Mouse (Mus musculus) midbrain, embryonic 14.5 days (tissue): ENCODE measurements at regions not wholly inside any gene's neighbourhood (a gene's known extent, or its start where the extent isn't known, plus 50 kb on each side); places are given as distances from the start of the nearest gene placed in this dataset.

ENCODE experiments used
- ATAC-seq: fragments of 200-750 bp; cut with Nextera tagmentation; 2 replicates; pipeline ENCODE4 v1.8.0; 2017; ENCODE audit warnings: moderate number of reproducible peaks, moderate library complexity; ENCODE audit not compliant: low FRiP score, low TSS enrichment
- DNase-seq: peaks from one replicate; pipeline ENCODE4 v3.0.0-alpha.2; 2015
- H3K27ac ChIP-seq: fragments of 300-500 bp; sonication (generic); replicated peaks from 2 replicates; pipeline ENCODE4 v1.5.1; 2014; ENCODE audit warnings: mild to moderate bottlenecking, low read depth, low read length, moderate library complexity
- H3K27me3 ChIP-seq: fragments of 300-500 bp; sonication (generic); 2 replicates; pipeline ENCODE4 v1.6.1; 2014; ENCODE audit warnings: low read length, control low read depth, mixed read lengths; ENCODE audit not compliant: control insufficient read depth, insufficient read depth
- H3K36me3 ChIP-seq: fragments of 300-500 bp; sonication (generic); 2 replicates; pipeline ENCODE4 v1.6.1; 2014; ENCODE audit warnings: low read length, control low read depth; ENCODE audit not compliant: control insufficient read depth, insufficient read depth
- H3K4me1 ChIP-seq: fragments of 300-500 bp; sonication (generic); 2 replicates; pipeline ENCODE4 v1.6.1; 2014; ENCODE audit warnings: mild to moderate bottlenecking, antibody characterized with exemption, low read length, control low read depth; ENCODE audit not compliant: control insufficient read depth, insufficient read depth
- H3K4me2 ChIP-seq: fragments of 300-500 bp; sonication (generic); 2 replicates; pipeline ENCODE4 v1.6.1; 2014; ENCODE audit warnings: mild to moderate bottlenecking, low read length, moderate library complexity
- H3K4me3 ChIP-seq: fragments of 300-500 bp; sonication (generic); replicated peaks from 2 replicates; pipeline ENCODE4 v1.5.1; 2014; ENCODE audit warnings: low read depth, low read length
- H3K9ac ChIP-seq: fragments of 300-500 bp; sonication (generic); replicated peaks from 2 replicates; pipeline ENCODE4 v1.6.1; 2014; ENCODE audit warnings: mild to moderate bottlenecking, low read length, moderate library complexity
- H3K9me3 ChIP-seq: fragments of 300-500 bp; sonication (generic); 2 replicates; pipeline ENCODE4 v1.6.1; 2016; ENCODE audit warnings: low read length, control low read depth, mixed read lengths; ENCODE audit not compliant: control insufficient read depth
- WGBS: fragments of 180-500 bp; shearing (Covaris S2); extraction: QIAGEN DNeasy Blood & Tissue Kit; methylation state at CpG from one replicate; pipeline ENCODE4 v1.1.7; 2014; 5-methylcytosine and 5-hydroxymethylcytosine counted together

- no peak for ATAC-seq
- WGBS = 76% methylated on average over 1 of the region's 1 CpGs
- H3K4me3 ChIP-seq = no peak overlapping the region
Observed at GRCm38 (mm10) chr3:56793054-56793453, 508.7 kb downstream of the Tm4sf1 start.

GRCm38 (mm10) chr3:56789155-56789554 lies 512.6 kb downstream of the Tm4sf1 start:
- Histone ChIP-seq H3K4me2 (no peak overlapping the region), H3K27me3 (no peaks in the 10 kb centered on the region), H3K9me3 (no peaks in the 10 kb centered on the region), H3K4me1 (no peaks in the 10 kb centered on the region), H3K9ac (no peak overlapping the region), H3K36me3 (no peaks in the 10 kb centered on the region), H3K27ac (no peak overlapping the region), H3K4me3 (no peak overlapping the region)
- no peak for ATAC-seq
- peak; percentile 38 for DNase-seq
- 52% methylated on average over 3 of the region's 3 CpGs for WGBS

More at GRCm38 (mm10) chr3:56793054-56793453, 508.7 kb downstream of the Tm4sf1 start:
- H3K27ac ChIP-seq = no peak overlapping the region
- H3K9ac ChIP-seq = no peak overlapping the region
- H3K4me1 ChIP-seq = no peaks in the 10 kb centered on the region
- no peak overlapping the region for H3K4me2 ChIP-seq
- H3K9me3 ChIP-seq = no peaks in the 10 kb centered on the region
- H3K27me3 ChIP-seq = no peaks in the 10 kb centered on the region
- no peaks in the 10 kb centered on the region for H3K36me3 ChIP-seq
- DNase-seq = no peak

GRCm38 (mm10) chr3:56773920-56774319 lies 527.9 kb downstream of the Tm4sf1 start:
- Histone ChIP-seq H3K9me3 (no peaks in the 10 kb centered on the region), H3K4me2 (no peak overlapping the region), H3K27ac (no peak overlapping the region), H3K4me1 (no peaks in the 10 kb centered on the region), H3K36me3 (no peaks in the 10 kb centered on the region), H3K27me3 (no peaks in the 10 kb centered on the region), H3K9ac (no peak overlapping the region), H3K4me3 (no peak overlapping the region)
- 73% methylated on average over 5 of the region's 5 CpGs for WGBS
- ATAC-seq (no peak), DNase-seq (no peak)

DNA sequence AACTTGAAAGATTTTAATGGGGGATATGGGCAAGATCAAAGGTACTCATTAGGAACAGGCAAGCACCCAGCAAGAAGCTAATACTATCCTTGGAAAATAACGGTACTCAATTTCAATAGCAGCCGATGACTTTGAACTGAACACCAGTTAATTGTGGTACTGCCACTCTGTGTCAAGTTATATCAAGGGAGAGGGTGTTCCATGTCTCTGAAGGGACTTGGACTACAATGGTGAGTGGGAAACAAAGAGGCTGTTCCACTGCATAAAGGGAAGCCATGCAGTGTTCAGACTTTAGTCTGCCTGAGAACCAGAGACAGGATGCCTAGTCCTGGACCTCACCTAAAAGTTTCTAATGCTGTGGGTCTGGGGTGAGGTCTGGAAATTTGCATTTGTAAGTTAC lies 531.6 kb downstream of the Tm4sf1 start:
- Histone ChIP-seq H3K4me3 (no peak overlapping the region), H3K36me3 (no peaks in the 10 kb centered on the region), H3K4me2 (no peak overlapping the region), H3K27me3 (no peaks in the 10 kb centered on the region), H3K4me1 (no peaks in the 10 kb centered on the region), H3K9ac (no peak overlapping the region), H3K9me3 (no peaks in the 10 kb centered on the region), H3K27ac (no peak overlapping the region)
- DNase-seq = no peak
- 28% methylated on average over 2 of the region's 2 CpGs for WGBS
- ATAC-seq = no peak

GRCm38 (mm10) chr3:56767133-56767532 lies 534.7 kb downstream of the Tm4sf1 start:
- no peaks in the 10 kb centered on the region for H3K27me3 ChIP-seq
- H3K9me3 ChIP-seq = no peaks in the 10 kb centered on the region
- H3K4me2 ChIP-seq = no peak overlapping the region
- no peak overlapping the region for H3K9ac ChIP-seq
- H3K36me3 ChIP-seq = no peaks in the 10 kb centered on the region
- WGBS = 89% methylated on average over 3 of the region's 3 CpGs
- no peaks in the 10 kb centered on the region for H3K4me1 ChIP-seq
- ATAC-seq (no peak), DNase-seq (no peak)
- no peak overlapping the region for H3K27ac ChIP-seq
- no peak overlapping the region for H3K4me3 ChIP-seq

DNA sequence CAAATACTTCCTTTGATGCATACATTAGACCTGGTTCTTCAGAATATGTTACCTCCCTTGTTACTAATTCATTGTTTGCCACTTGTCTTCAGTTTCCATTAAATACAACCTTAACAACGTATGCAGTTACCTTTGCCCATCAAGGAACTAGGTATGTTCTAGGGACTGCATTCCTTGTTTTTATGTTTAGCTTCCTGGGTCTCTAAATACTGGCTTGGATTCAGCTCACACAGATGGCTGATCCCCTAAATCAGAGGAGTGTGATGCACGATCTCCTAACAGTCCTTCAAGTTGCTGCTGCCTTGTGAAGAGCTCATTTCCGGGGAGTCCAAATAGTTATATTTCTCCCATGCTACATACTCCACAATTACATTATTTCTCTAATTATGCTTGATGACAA lies 537.5 kb downstream of the Tm4sf1 start:
- Histone ChIP-seq H3K9ac (no peak overlapping the region), H3K4me3 (no peak overlapping the region), H3K4me2 (no peak overlapping the region), H3K4me1 (no peaks in the 10 kb centered on the region), H3K36me3 (no peaks in the 10 kb centered on the region), H3K27ac (no peak overlapping the region), H3K9me3 (no peaks in the 10 kb centered on the region), H3K27me3 (no peaks in the 10 kb centered on the region)
- DNase-seq = no peak
- ATAC-seq = no peak
- WGBS = 92% methylated on average over 3 of the region's 3 CpGs

- H3K9ac ChIP-seq = no peak overlapping the region
- H3K4me1 ChIP-seq = no peaks in the 10 kb centered on the region
- H3K27me3 ChIP-seq = no peaks in the 10 kb centered on the region
- no peak for ATAC-seq
- DNase-seq = no peak
- no peak overlapping the region for H3K4me2 ChIP-seq
- H3K9me3 ChIP-seq = no peaks in the 10 kb centered on the region
- H3K4me3 ChIP-seq = no peak overlapping the region
- no peaks in the 10 kb centered on the region for H3K36me3 ChIP-seq
- 90% methylated on average over 6 of the region's 6 CpGs for WGBS
- H3K27ac ChIP-seq = no peak overlapping the region
Observed at GRCm38 (mm10) chr3:56763896-56764295, 537.9 kb downstream of the Tm4sf1 start.

- 56% methylated on average over 3 of the region's 3 CpGs for WGBS
- Histone ChIP-seq H3K27ac (no peak overlapping the region), H3K27me3 (no peaks in the 10 kb centered on the region), H3K9me3 (no peaks in the 10 kb centered on the region), H3K9ac (no peak overlapping the region), H3K36me3 (no peaks in the 10 kb centered on the region), H3K4me1 (0 out of 2 replicates have a peak, but pooled peaks cover 4% of the 10 kb centered on the region), H3K4me2 (no peak overlapping the region), H3K4me3 (no peak overlapping the region)
- DNase-seq (peak; percentile 64), ATAC-seq (no peak)
Observed at GRCm38 (mm10) chr3:56753654-56754053, 548.1 kb downstream of the Tm4sf1 start.

DNA sequence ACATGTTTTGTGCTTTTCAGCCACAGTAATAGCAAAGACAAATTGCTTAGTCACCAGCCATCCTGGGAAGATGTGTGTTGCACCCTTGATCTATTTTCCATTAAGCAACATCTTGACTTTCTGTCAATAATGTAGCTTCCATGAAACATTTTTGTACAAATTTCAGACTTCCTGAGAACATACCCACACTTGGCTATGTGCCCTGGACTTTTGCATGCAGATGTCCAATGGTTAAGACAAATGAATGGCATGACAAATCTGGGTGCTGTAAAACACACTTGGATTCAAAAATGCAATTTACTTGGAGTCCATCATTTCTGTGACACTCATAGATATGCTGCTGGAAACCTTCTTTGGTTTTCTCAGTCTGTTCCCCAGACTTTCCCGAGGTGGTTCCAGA lies 549.9 kb downstream of the Tm4sf1 start:
- Histone ChIP-seq H3K36me3 (no peaks in the 10 kb centered on the region), H3K4me3 (no peak overlapping the region), H3K9ac (no peak overlapping the region), H3K9me3 (no peaks in the 10 kb centered on the region), H3K27ac (no peak overlapping the region), H3K4me1 (0 out of 2 replicates have a peak, but pooled peaks cover 4% of the 10 kb centered on the region), H3K4me2 (no peak overlapping the region), H3K27me3 (no peaks in the 10 kb centered on the region)
- ATAC-seq (no peak), DNase-seq (no peak)
- 95% methylated on average over 1 of the region's 1 CpGs for WGBS
